ENCODE assay signal across 8 mouse cellular contexts in genomic region chr14:45388345-45389181, GRCm38 (mm10). TPM values are rescaled to one million over a fixed set of nuclear protein-coding genes. Genes with fewer than 3 reads are reported as not detected.
DNase-seq lines count a peak whose midpoint lies in the region; ATAC-seq and TF ChIP-seq lines count a peak whose summit lies in the region.

No protein-coding gene starts in this region.

- CTCF ChIA-PET in Patski (lab: Charles Lee) = interaction anchor here (1.3 to 2.2 kb wide), 2 partner anchors 9 to 35 kb away, joined by 3 to 5 read pairs; no protein-coding TSS in a partner anchor

- H3K4me1 ChIP-seq in hindbrain, embryonic 12.5 days = peaks cover 9% of the 10 kb centered on the region

- H3K4me3 ChIP-seq in hindbrain, embryonic 12.5 days = peak overlapping the region; percentile 83

- peak; percentile 92 for ATAC-seq in Patski
- peak; percentile 97 for ATAC-seq in hindbrain, embryonic 12.5 days (ENCODE audit: low FRiP score)

- POLR2A ChIA-PET in Patski (lab: Charles Lee) = interaction anchor here (0.5 to 1.3 kb wide), 4 partner anchors 10 to 86 kb away, joined by 3 to 5 read pairs (median 4); no protein-coding TSS in a partner anchor

- peak overlapping the region; percentile 70 for H3K27ac ChIP-seq in hindbrain, embryonic 12.5 days

- under 1% methylated on average over 71 of the region's 71 CpGs for WGBS in hindbrain, embryonic 12.5 days

- H3K27me3 ChIP-seq in Patski = no peaks in the 10 kb centered on the region
- no peaks in the 10 kb centered on the region for H3K27me3 ChIP-seq in hindbrain, embryonic 12.5 days

- H3K9me3 ChIP-seq in hindbrain, embryonic 12.5 days (replicated peaks) = no peaks in the 10 kb centered on the region

- H3K4me2 ChIP-seq in hindbrain, embryonic 12.5 days (replicated peaks) = peak overlapping the region; percentile 77

- TF ChIP-seq CTCF in Patski (IDR thresholded peaks at IDR 0.05) = peak; percentile 54

- DNase-seq in Patski (ENCODE audit: low read depth, low spot score) = no peak
- peak; percentile 98 to 99 for DNase-seq in cerebellum, postnatal 10 days
- DNase-seq in frontal cortex, postnatal 10 days (ENCODE audit: low spot score in 2 of 2) = peak; percentile 76 to 86
- DNase-seq in layer of hippocampus, postnatal 14 days (ENCODE audit: low spot score in 2 of 2) = peak; percentile 76 to 85
- peak; percentile 95 for DNase-seq in lung, postnatal 10 days
- DNase-seq in ovary, postnatal 36 days (ENCODE audit: low spot score) = peak; percentile 96
- DNase-seq in thymus, postnatal 14 days = peak; percentile 87

- H3K36me3 ChIP-seq in hindbrain, embryonic 12.5 days = no peaks in the 10 kb centered on the region

- in situ Hi-C loops in Patski (cut with MboI; ENCODE audit: low pct_unique_long_range_greater_than_20kb) = loop anchor here (25.0 kb wide), 1 partner anchor 1374 kb away; the partner anchor contains the start of gene Cdkn3

- H3K9ac ChIP-seq in hindbrain, embryonic 12.5 days = peak overlapping the region; percentile 85

RNA-seq across cellular contexts. Expression of gene Gnpnat1, which starts 16.1 kb away (rescaled TPM):
- 101 TPM for polyA plus RNA-seq in Patski (2021)
- 36.5 and 39.1 TPM in 2 replicates for polyA plus RNA-seq in hindbrain, embryonic 12.5 days (2016; fragmentation: Nextera tagmentation; extraction: Ambion mirVana)
- 10 to 100 TPM; 11.3 to 14.4 TPM for total RNA-seq in layer of hippocampus, postnatal 14 days (2021)

RNA-seq across cellular contexts. Expression of gene Styx, which starts 37.7 kb away (rescaled TPM):
- polyA plus RNA-seq in Patski (2021) = 18.6 TPM
- 46.2 and 58.4 TPM in 2 replicates for polyA plus RNA-seq in hindbrain, embryonic 12.5 days (2016; fragmentation: Nextera tagmentation; extraction: Ambion mirVana)
- 10 to 100 TPM; 18.7 to 18.8 TPM for total RNA-seq in layer of hippocampus, postnatal 14 days (2021)

RNA-seq across cellular contexts. Expression of gene Psmc6, which starts 59.0 kb away (rescaled TPM):
- polyA plus RNA-seq in Patski (2021) = 175 TPM
- polyA plus RNA-seq in hindbrain, embryonic 12.5 days (2016; fragmentation: Nextera tagmentation; extraction: Ambion mirVana) = 197 and 206 TPM in 2 replicates
- 100 to 1,000 TPM in 1 of 2 experiments, 10 to 100 TPM in 1; 98.3 to 105 TPM for total RNA-seq in layer of hippocampus, postnatal 14 days (2021)
